Mouse (Mus musculus) midbrain, embryonic 13.5 days (tissue): ENCODE measurements at regions not wholly inside any gene's neighbourhood (a gene's known extent, or its start where the extent isn't known, plus 50 kb on each side); places are given as distances from the start of the nearest gene placed in this dataset.

Experiments
- ATAC-seq: fragments of 200-750 bp; cut with Nextera tagmentation; 2 replicates; pipeline ENCODE4 v1.8.0; 2017; ENCODE audit warnings: mild to moderate bottlenecking, moderate TSS enrichment, moderate library complexity
- H3K27ac ChIP-seq: fragments of 300-500 bp; sonication (generic); 2 replicates; pipeline ENCODE4 v1.5.1; 2015; ENCODE audit warnings: inconsistent platforms, mild to moderate bottlenecking, moderate library complexity
- H3K27me3 ChIP-seq: fragments of 300-500 bp; sonication (generic); 2 replicates; pipeline ENCODE4 v1.6.1; 2015; ENCODE audit warnings: mild to moderate bottlenecking, inconsistent platforms
- H3K36me3 ChIP-seq: fragments of 300-500 bp; sonication (generic); 2 replicates; pipeline ENCODE4 v1.6.1; 2015; ENCODE audit warnings: mild to moderate bottlenecking, inconsistent platforms
- H3K4me1 ChIP-seq: fragments of 300-500 bp; sonication (generic); replicated peaks from 2 replicates; pipeline ENCODE4 v1.6.1; 2015; ENCODE audit warnings: inconsistent platforms
- H3K4me2 ChIP-seq: fragments of 300-500 bp; sonication (generic); replicated peaks from 2 replicates; pipeline ENCODE4 v1.6.1; 2015; ENCODE audit warnings: moderate library complexity, mild to moderate bottlenecking, inconsistent platforms
- H3K4me3 ChIP-seq: fragments of 300-500 bp; sonication (generic); replicated peaks from 2 replicates; pipeline ENCODE4 v1.5.1; 2015; ENCODE audit warnings: mild to moderate bottlenecking, inconsistent platforms
- H3K9ac ChIP-seq: fragments of 300-500 bp; sonication (generic); replicated peaks from 2 replicates; pipeline ENCODE4 v1.6.1; 2015; ENCODE audit warnings: mild to moderate bottlenecking, inconsistent platforms
- H3K9me3 ChIP-seq: fragments of 300-500 bp; sonication (generic); 2 replicates; pipeline ENCODE4 v1.6.1; 2016; ENCODE audit warnings: mild to moderate bottlenecking, inconsistent platforms
- WGBS: fragments of 180-500 bp; shearing (Covaris S2); methylation state at CpG from one replicate; pipeline ENCODE4 v1.1.7; 2015; 5-methylcytosine and 5-hydroxymethylcytosine counted together

- no peak for ATAC-seq
- Histone ChIP-seq H3K36me3 (no peaks in the 10 kb centered on the region), H3K4me1 (peaks cover 3% of the 10 kb centered on the region), H3K27ac (no peak overlapping the region), H3K4me3 (no peak overlapping the region), H3K4me2 (no peak overlapping the region), H3K27me3 (peaks cover 5% of the 10 kb centered on the region; the same call in 1 of the 2 replicates), H3K9ac (no peak overlapping the region), H3K9me3 (no peaks in the 10 kb centered on the region)
- 93% methylated on average over 5 of the region's 5 CpGs for WGBS
These were observed 477.1 kb downstream of the Glrx3 start for GRCm38 (mm10) chr7:137914506-137914905.

GRCm38 (mm10) chr7:137916351-137916750, 478.9 kb downstream of the Glrx3 start:
- Histone ChIP-seq H3K4me3 (no peak overlapping the region), H3K36me3 (no peaks in the 10 kb centered on the region), H3K9ac (no peak overlapping the region), H3K4me2 (no peak overlapping the region), H3K27me3 (no peaks in the 10 kb centered on the region), H3K4me1 (no peaks in the 10 kb centered on the region), H3K27ac (no peak overlapping the region), H3K9me3 (no peaks in the 10 kb centered on the region)
- WGBS, result 80% methylated on average over 1 of the region's 1 CpGs
- ATAC-seq, result no peak

- H3K27ac ChIP-seq, result 0 out of 2 replicates have a peak overlapping the region, but pooled peaks have one; percentile 16
- H3K4me1 ChIP-seq, result peaks cover 11% of the 10 kb centered on the region; the same call in 1 of the 2 replicates
- 67% methylated on average over 7 of the region's 7 CpGs for WGBS
- ATAC-seq, result peak; percentile 60
- H3K9me3 ChIP-seq, result no peaks in the 10 kb centered on the region
- H3K27me3 ChIP-seq, result 0 out of 2 replicates have a peak, but pooled peaks cover 3% of the 10 kb centered on the region
- no peaks in the 10 kb centered on the region for H3K36me3 ChIP-seq
- H3K9ac ChIP-seq, result no peak overlapping the region
- no peak overlapping the region for H3K4me2 ChIP-seq
- H3K4me3 ChIP-seq, result no peak overlapping the region
These were observed 472.9 kb downstream of the Tcerg1l start for GRCm38 (mm10) chr7:137924464-137925167.

- peaks cover 13% of the 10 kb centered on the region; the same call in 1 of the 2 replicates for H3K4me1 ChIP-seq
- 0 out of 2 replicates have a peak, but pooled peaks cover 4% of the 10 kb centered on the region for H3K27me3 ChIP-seq
- 76% methylated on average over 3 of the region's 3 CpGs for WGBS
- no peak overlapping the region for H3K27ac ChIP-seq
- H3K9ac ChIP-seq, result no peak overlapping the region
- no peaks in the 10 kb centered on the region for H3K36me3 ChIP-seq
- ATAC-seq, result no peak
- H3K4me3 ChIP-seq, result no peak overlapping the region
- no peaks in the 10 kb centered on the region for H3K9me3 ChIP-seq
- H3K4me2 ChIP-seq, result no peak overlapping the region
These were observed 471.9 kb downstream of the Tcerg1l start for GRCm38 (mm10) chr7:137925656-137926055.

- 79% methylated on average over 8 of the region's 8 CpGs for WGBS
- no peak overlapping the region for H3K4me2 ChIP-seq
These were observed 470.2 kb downstream of the Tcerg1l start for GRCm38 (mm10) chr7:137927371-137927770.

GRCm38 (mm10) chr7:137930200-137930599, 467.3 kb downstream of the Tcerg1l start:
- H3K27ac ChIP-seq, result no peak overlapping the region
- ATAC-seq, result no peak
- H3K36me3 ChIP-seq, result no peaks in the 10 kb centered on the region
- no peak overlapping the region for H3K9ac ChIP-seq
- 58% methylated on average over 7 of the region's 7 CpGs for WGBS
- no peak overlapping the region for H3K4me3 ChIP-seq
- H3K9me3 ChIP-seq, result no peaks in the 10 kb centered on the region
- H3K4me1 ChIP-seq, result 0 out of 2 replicates have a peak, but pooled peaks cover 3% of the 10 kb centered on the region
- H3K27me3 ChIP-seq, result 0 out of 2 replicates have a peak, but pooled peaks cover 4% of the 10 kb centered on the region
- no peak overlapping the region for H3K4me2 ChIP-seq

More at GRCm38 (mm10) chr7:137927371-137927770, 470.2 kb downstream of the Tcerg1l start:
- Histone ChIP-seq H3K4me3 (no peak overlapping the region), H3K36me3 (no peaks in the 10 kb centered on the region), H3K27ac (no peak overlapping the region), H3K4me1 (peaks cover 13% of the 10 kb centered on the region; the same call in 1 of the 2 replicates), H3K27me3 (0 out of 2 replicates have a peak, but pooled peaks cover 4% of the 10 kb centered on the region), H3K9ac (no peak overlapping the region), H3K9me3 (no peaks in the 10 kb centered on the region)
- no peak for ATAC-seq

- no peak overlapping the region for H3K4me2 ChIP-seq
- H3K4me1 ChIP-seq, result peaks cover 13% of the 10 kb centered on the region
- H3K9ac ChIP-seq, result no peak overlapping the region
- H3K9me3 ChIP-seq, result no peaks in the 10 kb centered on the region
- no peaks in the 10 kb centered on the region for H3K36me3 ChIP-seq
- WGBS, result 56% methylated on average over 3 of the region's 3 CpGs
- H3K4me3 ChIP-seq, result no peak overlapping the region
- no peaks in the 10 kb centered on the region for H3K27me3 ChIP-seq
- H3K27ac ChIP-seq, result no peak overlapping the region
- ATAC-seq, result no peak
These were observed 461.6 kb downstream of the Tcerg1l start for GRCm38 (mm10) chr7:137935896-137936295.

GRCm38 (mm10) chr7:137939116-137939515, 458.4 kb downstream of the Tcerg1l start:
- Histone ChIP-seq H3K36me3 (no peaks in the 10 kb centered on the region), H3K4me1 (peaks cover 14% of the 10 kb centered on the region), H3K4me3 (no peak overlapping the region), H3K27ac (no peak overlapping the region), H3K9me3 (no peaks in the 10 kb centered on the region), H3K4me2 (no peak overlapping the region), H3K9ac (no peak overlapping the region), H3K27me3 (no peaks in the 10 kb centered on the region)
- no peak for ATAC-seq
- WGBS, result 70% methylated on average over 8 of the region's 8 CpGs

- Histone ChIP-seq H3K27ac (no peak overlapping the region; the same call in 1 of the 2 replicates), H3K4me2 (no peak overlapping the region), H3K9me3 (peaks cover 3% of the 10 kb centered on the region; the same call in 1 of the 2 replicates), H3K4me3 (no peak overlapping the region), H3K9ac (no peak overlapping the region), H3K4me1 (peaks cover 14% of the 10 kb centered on the region), H3K36me3 (no peaks in the 10 kb centered on the region), H3K27me3 (no peaks in the 10 kb centered on the region)
- 31% methylated on average over 5 of the region's 5 CpGs for WGBS
- peak; percentile 65; the same call in 1 of the 2 replicates for ATAC-seq
These were observed 457.4 kb downstream of the Tcerg1l start for GRCm38 (mm10) chr7:137940084-137940483.

- WGBS, result 91% methylated on average over 2 of the region's 2 CpGs
- Histone ChIP-seq H3K36me3 (no peaks in the 10 kb centered on the region), H3K27ac (no peak overlapping the region), H3K4me3 (no peak overlapping the region), H3K4me1 (peaks cover 18% of the 10 kb centered on the region), H3K9me3 (peaks cover 3% of the 10 kb centered on the region; the same call in 1 of the 2 replicates), H3K4me2 (no peak overlapping the region), H3K9ac (no peak overlapping the region), H3K27me3 (no peaks in the 10 kb centered on the region)
- no peak for ATAC-seq
These were observed 452.5 kb downstream of the Tcerg1l start for GRCm38 (mm10) chr7:137944991-137945390.

- Histone ChIP-seq H3K9ac (no peak overlapping the region), H3K4me2 (no peak overlapping the region), H3K27me3 (no peaks in the 10 kb centered on the region), H3K36me3 (no peaks in the 10 kb centered on the region), H3K27ac (no peak overlapping the region), H3K9me3 (peaks cover 3% of the 10 kb centered on the region; the same call in 1 of the 2 replicates), H3K4me1 (peaks cover 9% of the 10 kb centered on the region), H3K4me3 (no peak overlapping the region)
- WGBS, result 11% methylated on average over 5 of the region's 5 CpGs
- ATAC-seq, result no peak
These were observed 450.1 kb downstream of the Tcerg1l start for GRCm38 (mm10) chr7:137947424-137947823.

GRCm38 (mm10) chr7:137957354-137957753, 440.2 kb downstream of the Tcerg1l start:
- Histone ChIP-seq H3K9me3 (no peaks in the 10 kb centered on the region), H3K4me2 (no peak overlapping the region), H3K27me3 (no peaks in the 10 kb centered on the region), H3K36me3 (no peaks in the 10 kb centered on the region), H3K4me1 (no peaks in the 10 kb centered on the region), H3K4me3 (no peak overlapping the region), H3K9ac (no peak overlapping the region), H3K27ac (no peak overlapping the region)
- WGBS, result 54% methylated on average over 5 of the region's 5 CpGs
- ATAC-seq, result no peak
